Mouse (Mus musculus): ENCODE results near the gene Gmeb2. TPM values are rescaled to one million over a fixed set of nuclear protein-coding genes. Genes with fewer than 3 reads are reported as not detected.

The Gmeb2 gene
- 2.1 TPM in 2 replicates for polyA plus RNA-seq (2021; fragmentation: Nextera tagmentation)
- long read RNA-seq, experiment 1, partial matches to known transcripts: 0 of 2 reads
- long read RNA-seq, experiment 1, other reads (novel, unspliced or antisense): 2 of 2 reads
- long read RNA-seq, experiment 2, full-length matches to known transcripts: 2 of 5 reads
- long read RNA-seq, experiment 2, partial matches to known transcripts: 0 of 5 reads
- long read RNA-seq, experiment 2, other reads (novel, unspliced or antisense): 3 of 5 reads

GRCm38 (mm10) chr2:181287958-181288350, at the start of gene Gmeb2:
Gene Gmeb2, minus strand, starts transcription at chr2:181288035.

GRCm38 (mm10) chr2:181319248-181320102, 31.6 kb upstream of the Gmeb2 start, which contains the start of gene Rtel1:
Gene Rtel1, plus strand, starts transcription at chr2:181319739.

GRCm38 (mm10) chr2:181314080-181314810, 26.4 kb upstream of the Gmeb2 start, which contains the start of gene Stmn3:
Gene Stmn3, minus strand, starts transcription at chr2:181314500.

GRCm38 (mm10) chr2:181241602-181242313, 46.1 kb downstream of the Gmeb2 start, which contains the start of gene Helz2:
Gene Helz2, minus strand, starts transcription at chr2:181242027.

GRCm38 (mm10) chr2:181219538-181220216, 68.2 kb downstream of the Gmeb2 start, which contains the start of gene Fndc11:
Gene Fndc11, plus strand, starts transcription at chr2:181220013.

GRCm38 (mm10) chr2:181213021-181213445, 74.8 kb downstream of the Gmeb2 start, which contains the start of gene Srms:
Gene Srms, minus strand, starts transcription at chr2:181213185.

GRCm38 (mm10) chr2:181202422-181202821, 85.4 kb downstream of the Gmeb2 start, which contains the start of gene Ptk6:
Gene Ptk6, minus strand, starts transcription at chr2:181202789.

Other genes with a start within 250 kb of the Gmeb2 start
- 11.1 and 15.5 TPM in 2 replicates for gene Chrna4, start 244.5 kb downstream of the Gmeb2 start, polyA plus RNA-seq (2021; fragmentation: Nextera tagmentation)
- gene Kcnq2, start 152.7 kb downstream of the Gmeb2 start, polyA plus RNA-seq (2021; fragmentation: Nextera tagmentation): 29.0 and 36.4 TPM in 2 replicates
- gene Eef1a2, start 131.0 kb downstream of the Gmeb2 start, polyA plus RNA-seq (2021; fragmentation: Nextera tagmentation): 211 and 291 TPM in 2 replicates
- 180 and 191 TPM in 2 replicates for gene Ppdpf, start 100.8 kb downstream of the Gmeb2 start, polyA plus RNA-seq (2021; fragmentation: Nextera tagmentation)
- gene Ptk6, start 85.2 kb downstream of the Gmeb2 start, polyA plus RNA-seq (2021; fragmentation: Nextera tagmentation): not detected in 2 replicates
- 0.20 and 0.21 TPM in 2 replicates for gene Srms, start 74.8 kb downstream of the Gmeb2 start, polyA plus RNA-seq (2021; fragmentation: Nextera tagmentation)
- 0.40 and 0.74 TPM in 2 replicates for gene Fndc11, start 68.0 kb downstream of the Gmeb2 start, polyA plus RNA-seq (2021; fragmentation: Nextera tagmentation)
- gene Helz2, start 46.0 kb downstream of the Gmeb2 start, polyA plus RNA-seq (2021; fragmentation: Nextera tagmentation): 0.21 and 0.25 TPM in 2 replicates
- 1,101 and 1,309 TPM in 2 replicates for gene Stmn3, start 26.5 kb upstream of the Gmeb2 start, polyA plus RNA-seq (2021; fragmentation: Nextera tagmentation)
- gene Rtel1, start 31.7 kb upstream of the Gmeb2 start, polyA plus RNA-seq (2021; fragmentation: Nextera tagmentation): 1.5 and 2.6 TPM in 2 replicates
- gene Zgpat, start 76.9 kb upstream of the Gmeb2 start, polyA plus RNA-seq (2021; fragmentation: Nextera tagmentation): 19.8 and 20.5 TPM in 2 replicates
- 52.9 and 56.3 TPM in 2 replicates for gene Arfrp1, start 77.4 kb upstream of the Gmeb2 start, polyA plus RNA-seq (2021; fragmentation: Nextera tagmentation)
- 2.0 and 2.8 TPM in 2 replicates for gene Lime1, start 92.0 kb upstream of the Gmeb2 start, polyA plus RNA-seq (2021; fragmentation: Nextera tagmentation)
- gene Zbtb46, start 171.4 kb upstream of the Gmeb2 start, polyA plus RNA-seq (2021; fragmentation: Nextera tagmentation): 2.8 and 3.0 TPM in 2 replicates
- not detected in 2 replicates for gene Abhd16b, start 205.2 kb upstream of the Gmeb2 start, polyA plus RNA-seq (2021; fragmentation: Nextera tagmentation)
- 92.7 and 98.3 TPM in 2 replicates for gene Tpd52l2, start 209.1 kb upstream of the Gmeb2 start, polyA plus RNA-seq (2021; fragmentation: Nextera tagmentation)
- gene Dnajc5, start 232.4 kb upstream of the Gmeb2 start, polyA plus RNA-seq (2021; fragmentation: Nextera tagmentation): 113 and 124 TPM in 2 replicates

Data from layer of hippocampus, adult 6 months (tissue).